Mouse (Mus musculus) bone marrow, adult 2 months (tissue): ENCODE data around the gene Tnfrsf25.

ENCODE experiments used
- CTCF ChIP-seq: fragments of 200-500 bp; IDR thresholded peaks from 2 replicates; pipeline ENCODE4 v1.5.1; 2011; ENCODE audit warnings: low read length, control low read depth; ENCODE audit not compliant: control insufficient read depth, insufficient read depth
- POLR2A ChIP-seq: fragments of 200-500 bp; IDR thresholded peaks from 2 replicates; pipeline ENCODE4 v1.6.1; 2011; ENCODE audit warnings: low read depth, mild to moderate bottlenecking, control low read depth, low read length, borderline replicate concordance; ENCODE audit not compliant: control insufficient read depth

DNA sequence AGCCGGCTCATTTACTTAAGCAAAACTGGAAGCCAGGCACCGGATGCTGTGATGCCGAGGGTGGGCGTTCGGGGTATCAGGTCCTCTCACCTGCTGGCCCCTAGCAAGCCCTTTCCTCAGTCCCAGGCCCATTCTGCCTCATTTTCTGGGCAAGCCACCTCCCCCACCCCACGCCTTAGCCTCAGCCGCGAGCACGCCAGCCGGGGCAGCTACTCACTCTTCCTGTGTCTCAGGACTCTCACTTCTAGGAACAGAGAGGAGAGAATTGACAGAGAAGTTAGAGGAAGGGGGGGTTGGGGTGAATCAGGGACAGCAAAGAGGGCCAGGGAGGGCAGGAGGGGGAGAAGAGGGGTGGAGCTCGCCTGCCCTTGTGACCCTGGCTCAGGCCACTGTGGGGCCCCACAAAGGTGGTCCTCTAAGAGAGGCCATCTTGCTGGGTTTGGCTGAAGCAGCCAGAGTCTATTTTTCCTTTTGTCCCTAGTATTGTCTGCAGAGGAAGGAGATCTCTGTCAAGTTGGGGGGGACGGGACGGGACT is 13.7 kb downstream of the Tnfrsf25 start:
- TF ChIP-seq CTCF (no peak), POLR2A (no peak)
